Mouse (Mus musculus): Measurements from ENCODE around the gene Hsd17b14.
A peak's percentile ranks its signal among the peaks of the same experiment; 100 is the strongest.

Hsd17b14 gene

GRCm38 (mm10) chr7:45529461-45529860, 25.2 kb upstream of the Hsd17b14 start:
- DNase-seq (ENCODE audit: low spot score), result no peak

- DNase-seq (ENCODE audit: low spot score), result no peak
Measured at GRCm38 (mm10) chr7:45530643-45531042, 24.1 kb upstream of the Hsd17b14 start.

GRCm38 (mm10) chr7:45535676-45536075, 19.0 kb upstream of the Hsd17b14 start:
- DNase-seq (ENCODE audit: low spot score), result no peak

- DNase-seq (ENCODE audit: low spot score), result no peak
Measured at GRCm38 (mm10) chr7:45537602-45538001, 17.1 kb upstream of the Hsd17b14 start.

- DNase-seq (ENCODE audit: low spot score), result peak; percentile 17
Measured at GRCm38 (mm10) chr7:45538163-45539041, 16.3 kb upstream of the Hsd17b14 start.

GRCm38 (mm10) chr7:45539095-45539494, 15.6 kb upstream of the Hsd17b14 start:
- no peak for DNase-seq (ENCODE audit: low spot score)

GRCm38 (mm10) chr7:45540213-45540612, 14.5 kb upstream of the Hsd17b14 start:
- no peak for DNase-seq (ENCODE audit: low spot score)

GRCm38 (mm10) chr7:45544525-45544924, 10.2 kb upstream of the Hsd17b14 start:
- no peak for DNase-seq (ENCODE audit: low spot score)

- DNase-seq (ENCODE audit: low spot score), result no peak
Measured at GRCm38 (mm10) chr7:45549641-45550436, 4.9 kb upstream of the Hsd17b14 start.

- DNase-seq (ENCODE audit: low spot score), result no peak
Measured at GRCm38 (mm10) chr7:45550821-45551511, 3.7 kb upstream of the Hsd17b14 start.

- DNase-seq (ENCODE audit: low spot score), result no peak
Measured at GRCm38 (mm10) chr7:45551512-45551883, 3.2 kb upstream of the Hsd17b14 start.

- no peak for DNase-seq (ENCODE audit: low spot score)
Measured at GRCm38 (mm10) chr7:45553519-45553918, 1.2 kb upstream of the Hsd17b14 start.

GRCm38 (mm10) chr7:45553990-45554389, 703 bp upstream of the Hsd17b14 start:
- DNase-seq (ENCODE audit: low spot score), result no peak

GRCm38 (mm10) chr7:45555787-45556186, 1.1 kb downstream of the Hsd17b14 start:
- peak; percentile 77 for DNase-seq (ENCODE audit: low spot score)

- no peak for DNase-seq (ENCODE audit: low spot score)
Measured at GRCm38 (mm10) chr7:45558907-45559306, 4.2 kb downstream of the Hsd17b14 start.

GRCm38 (mm10) chr7:45560241-45560640, 5.5 kb downstream of the Hsd17b14 start:
- peak; percentile 13 for DNase-seq (ENCODE audit: low spot score)

GRCm38 (mm10) chr7:45560843-45561623, 6.3 kb downstream of the Hsd17b14 start:
- DNase-seq (ENCODE audit: low spot score), result peak; percentile 78

- DNase-seq (ENCODE audit: low spot score), result no peak
Measured at GRCm38 (mm10) chr7:45561624-45562520, 7.2 kb downstream of the Hsd17b14 start.

GRCm38 (mm10) chr7:45564811-45565210, 10.1 kb downstream of the Hsd17b14 start:
- no peak for DNase-seq (ENCODE audit: low spot score)

- DNase-seq (ENCODE audit: low spot score), result no peak
Measured at GRCm38 (mm10) chr7:45565446-45565845, 10.8 kb downstream of the Hsd17b14 start.
